Mouse (Mus musculus): Measurements from ENCODE around the gene Dcaf6. TPM values are rescaled to one million over a fixed set of nuclear protein-coding genes. Genes with fewer than 3 reads are reported as not detected.

Gene Dcaf6
- 24.3 and 24.7 TPM in 2 replicates for polyA plus RNA-seq (2012; rRNA removed)

- under 1% methylated on average over 37 of the region's 37 CpGs for WGBS
- DNase-seq, result peak; percentile 99
- TF ChIP-seq CTCF (conservative IDR thresholded peaks at IDR 0.05; ENCODE audit: insufficient read depth, insufficient read length, low read depth, low read length) (peak; percentile 32), POLR2A (IDR thresholded peaks at IDR 0.05; ENCODE audit: low read depth, low read length) (peak; percentile 65)
- peak within 1 kb of the TSS; percentile 100 for H3K27ac ChIP-seq (ENCODE audit: insufficient read depth, low read depth, low read length)
- no peaks in the 10 kb centered on the region for H3K4me1 ChIP-seq (ENCODE audit: control insufficient read depth, insufficient read depth, low read length)
- H3K4me3 ChIP-seq (ENCODE audit: insufficient read depth, low read depth, low read length), result peak within 1 kb of the TSS; percentile 89
- no peaks in the 10 kb centered on the region for H3K27me3 ChIP-seq (replicated peaks; ENCODE audit: control insufficient read depth, insufficient read depth, low read length)
- H3K36me3 ChIP-seq (ENCODE audit: control insufficient read depth, insufficient read depth, low read length), result no peaks in the 10 kb centered on the region
These were observed at the start of gene Dcaf6, which contains the start of gene Mpc2 for GRCm38 (mm10) chr1:165460360-165460800. Gene Dcaf6, minus strand, starts transcription at chr1:165460475. Gene Mpc2, plus strand, starts transcription at chr1:165460637.

- 78% methylated on average over 6 of the region's 6 CpGs for WGBS
- Histone ChIP-seq H3K27me3 (replicated peaks; ENCODE audit: control insufficient read depth, insufficient read depth, low read length) (no peaks in the 10 kb centered on the region), H3K4me1 (ENCODE audit: control insufficient read depth, insufficient read depth, low read length) (peaks cover 9% of the 10 kb centered on the region; the same call in 1 of the 2 replicates), H3K36me3 (ENCODE audit: control insufficient read depth, insufficient read depth, low read length) (no peaks in the 10 kb centered on the region), H3K27ac (ENCODE audit: insufficient read depth, low read depth, low read length) (no peak overlapping the region), H3K4me3 (ENCODE audit: insufficient read depth, low read depth, low read length) (no peak overlapping the region)
- TF ChIP-seq POLR2A (IDR thresholded peaks at IDR 0.05; ENCODE audit: low read depth, low read length) (no peak), CTCF (conservative IDR thresholded peaks at IDR 0.05; ENCODE audit: insufficient read depth, insufficient read length, low read depth, low read length) (no peak)
- DNase-seq, result no peak
These were observed 46.0 kb upstream of the Dcaf6 start for GRCm38 (mm10) chr1:165506303-165506702.

GRCm38 (mm10) chr1:165503307-165504024, 43.2 kb upstream of the Dcaf6 start:
- Histone ChIP-seq H3K4me1 (ENCODE audit: control insufficient read depth, insufficient read depth, low read length) (peaks cover 9% of the 10 kb centered on the region; the same call in 1 of the 2 replicates), H3K27me3 (replicated peaks; ENCODE audit: control insufficient read depth, insufficient read depth, low read length) (no peaks in the 10 kb centered on the region), H3K27ac (ENCODE audit: insufficient read depth, low read depth, low read length) (no peak overlapping the region), H3K36me3 (ENCODE audit: control insufficient read depth, insufficient read depth, low read length) (no peaks in the 10 kb centered on the region), H3K4me3 (ENCODE audit: insufficient read depth, low read depth, low read length) (no peak overlapping the region)
- 20% methylated on average over 10 of the region's 10 CpGs for WGBS
- peak; percentile 90 for TF ChIP-seq CTCF (conservative IDR thresholded peaks at IDR 0.05; ENCODE audit: insufficient read depth, insufficient read length, low read depth, low read length)
- TF ChIP-seq POLR2A (IDR thresholded peaks at IDR 0.05; ENCODE audit: low read depth, low read length), result no peak
- peak; percentile 88 for DNase-seq

- TF ChIP-seq POLR2A (IDR thresholded peaks at IDR 0.05; ENCODE audit: low read depth, low read length) (no peak), CTCF (conservative IDR thresholded peaks at IDR 0.05; ENCODE audit: insufficient read depth, insufficient read length, low read depth, low read length) (no peak)
- no peaks in the 10 kb centered on the region for H3K36me3 ChIP-seq (ENCODE audit: control insufficient read depth, insufficient read depth, low read length)
- H3K4me1 ChIP-seq (ENCODE audit: control insufficient read depth, insufficient read depth, low read length), result peaks cover 8% of the 10 kb centered on the region; the same call in 1 of the 2 replicates
- no peak overlapping the region for H3K4me3 ChIP-seq (ENCODE audit: insufficient read depth, low read depth, low read length)
- H3K27me3 ChIP-seq (replicated peaks; ENCODE audit: control insufficient read depth, insufficient read depth, low read length), result no peaks in the 10 kb centered on the region
- H3K27ac ChIP-seq (ENCODE audit: insufficient read depth, low read depth, low read length), result no peak overlapping the region
- DNase-seq, result peak; percentile 43
- WGBS, result 51% methylated on average over 3 of the region's 3 CpGs
These were observed 38.6 kb upstream of the Dcaf6 start for GRCm38 (mm10) chr1:165498856-165499255.

GRCm38 (mm10) chr1:165489197-165489596, 28.9 kb upstream of the Dcaf6 start:
- H3K4me3 ChIP-seq (ENCODE audit: insufficient read depth, low read depth, low read length), result no peak overlapping the region
- TF ChIP-seq CTCF (conservative IDR thresholded peaks at IDR 0.05; ENCODE audit: insufficient read depth, insufficient read length, low read depth, low read length) (no peak), POLR2A (IDR thresholded peaks at IDR 0.05; ENCODE audit: low read depth, low read length) (no peak)

GRCm38 (mm10) chr1:165486108-165486507, 25.8 kb upstream of the Dcaf6 start:
- Histone ChIP-seq H3K4me1 (ENCODE audit: control insufficient read depth, insufficient read depth, low read length) (peaks cover 11% of the 10 kb centered on the region; the same call in 1 of the 2 replicates), H3K27ac (ENCODE audit: insufficient read depth, low read depth, low read length) (no peak overlapping the region), H3K27me3 (replicated peaks; ENCODE audit: control insufficient read depth, insufficient read depth, low read length) (no peaks in the 10 kb centered on the region), H3K4me3 (ENCODE audit: insufficient read depth, low read depth, low read length) (no peak overlapping the region), H3K36me3 (ENCODE audit: control insufficient read depth, insufficient read depth, low read length) (peaks cover 7% of the 10 kb centered on the region)
- WGBS, result 53% methylated on average over 2 of the region's 2 CpGs
- TF ChIP-seq POLR2A (IDR thresholded peaks at IDR 0.05; ENCODE audit: low read depth, low read length), result no peak
- TF ChIP-seq CTCF (conservative IDR thresholded peaks at IDR 0.05; ENCODE audit: insufficient read depth, insufficient read length, low read depth, low read length), result no peak
- DNase-seq, result peak; percentile 67

More at GRCm38 (mm10) chr1:165489197-165489596, 28.9 kb upstream of the Dcaf6 start:
- Histone ChIP-seq H3K36me3 (ENCODE audit: control insufficient read depth, insufficient read depth, low read length) (no peaks in the 10 kb centered on the region), H3K27ac (ENCODE audit: insufficient read depth, low read depth, low read length) (no peak overlapping the region), H3K27me3 (replicated peaks; ENCODE audit: control insufficient read depth, insufficient read depth, low read length) (no peaks in the 10 kb centered on the region), H3K4me1 (ENCODE audit: control insufficient read depth, insufficient read depth, low read length) (peaks cover 11% of the 10 kb centered on the region; the same call in 1 of the 2 replicates)
- 76% methylated on average over 4 of the region's 4 CpGs for WGBS
- no peak for DNase-seq

- Histone ChIP-seq H3K36me3 (ENCODE audit: control insufficient read depth, insufficient read depth, low read length) (peaks cover 15% of the 10 kb centered on the region), H3K4me1 (ENCODE audit: control insufficient read depth, insufficient read depth, low read length) (peaks cover 11% of the 10 kb centered on the region; the same call in 1 of the 2 replicates), H3K4me3 (ENCODE audit: insufficient read depth, low read depth, low read length) (no peak within 1 kb of the TSS), H3K27me3 (replicated peaks; ENCODE audit: control insufficient read depth, insufficient read depth, low read length) (no peaks in the 10 kb centered on the region), H3K27ac (ENCODE audit: insufficient read depth, low read depth, low read length) (no peak within 1 kb of the TSS)
- WGBS, result 90% methylated on average over 8 of the region's 8 CpGs
- DNase-seq, result no peak
- no peak for TF ChIP-seq CTCF (conservative IDR thresholded peaks at IDR 0.05; ENCODE audit: insufficient read depth, insufficient read length, low read depth, low read length)
- no peak for TF ChIP-seq POLR2A (IDR thresholded peaks at IDR 0.05; ENCODE audit: low read depth, low read length)
These were observed 24.5 kb upstream of the Dcaf6 start, which contains the start of gene Adcy10 for GRCm38 (mm10) chr1:165484688-165485233. Gene Adcy10, plus strand, starts transcription at chr1:165485183.

Measured in kidney, adult 2 months (tissue).